Mouse (Mus musculus) ES-E14 (cell line): ENCODE results near the gene Vav3. TPM values are rescaled to one million over a fixed set of nuclear protein-coding genes. Genes with fewer than 3 reads are reported as not detected.

Source experiments
- DNase-seq: peaks from one replicate; pipeline ENCODE4 v3.0.0-alpha.2; 2013; ENCODE audit warnings: low read depth, low spot score
- H3K27ac ChIP-seq: 2 replicates; pipeline ENCODE4 v1.5.1; 2012; ENCODE audit warnings: low read depth, mild to moderate bottlenecking, low read length, moderate library complexity, mixed read lengths; ENCODE audit not compliant: poor library complexity, insufficient read depth, severe bottlenecking
- H3K36me3 ChIP-seq: 2 replicates; pipeline ENCODE4 v1.6.1; 2012; ENCODE audit warnings: mild to moderate bottlenecking, low read length, moderate library complexity, mixed read lengths; ENCODE audit not compliant: control insufficient read depth, poor library complexity, insufficient read depth, severe bottlenecking
- H3K4me1 ChIP-seq, 2 experiments: fragments of 150-350 bp in 1 of 2; sonication (generic) in 1 of 2; 2 replicates each; pipeline ENCODE4 v1.6.1; 2012; ENCODE audit warnings: low read length in 2 of 2, mild to moderate bottlenecking in 1 of 2, mixed read lengths in 1 of 2; ENCODE audit not compliant: control insufficient read depth in 2 of 2, insufficient read depth in 2 of 2, poor library complexity in 1 of 2
- H3K4me3 ChIP-seq, 2 experiments: fragments of 150-350 bp in 1 of 2; sonication (generic) in 1 of 2; 2 replicates each; pipeline ENCODE4 v1.5.1; 2012; ENCODE audit warnings: low read length in 2 of 2, low read depth in 1 of 2, mild to moderate bottlenecking in 1 of 2, mixed read lengths in 1 of 2; ENCODE audit not compliant: insufficient read depth in 1 of 2, poor library complexity in 1 of 2, severe bottlenecking in 1 of 2
- H3K9ac ChIP-seq: 2 replicates; pipeline ENCODE4 v1.6.1; 2012; ENCODE audit warnings: low read depth, mild to moderate bottlenecking, low read length, mixed read lengths; ENCODE audit not compliant: poor library complexity, insufficient read depth, severe bottlenecking
- H3K9me3 ChIP-seq: fragments of 150-350 bp; sonication (generic); 2 replicates; pipeline ENCODE4 v1.6.1; 2012; ENCODE audit warnings: low read depth, mild to moderate bottlenecking, low read length; ENCODE audit not compliant: control insufficient read depth, insufficient read depth
- CHD2 ChIP-seq: IDR thresholded peaks from 2 replicates; pipeline ENCODE4 v1.6.1; 2014; ENCODE audit warnings: mild to moderate bottlenecking, low read depth, low read length, inconsistent platforms
- HCFC1 ChIP-seq: IDR thresholded peaks from 2 replicates; pipeline ENCODE4 v1.6.1; 2012; ENCODE audit warnings: low read length, inconsistent platforms, borderline replicate concordance; ENCODE audit not compliant: insufficient read depth
- MAFK ChIP-seq: IDR thresholded peaks from 2 replicates; pipeline ENCODE4 v1.6.1; 2014; ENCODE audit warnings: mild to moderate bottlenecking, low read depth, low read length, inconsistent platforms; ENCODE audit not compliant: insufficient read depth
- ZC3H11A ChIP-seq: IDR thresholded peaks from 2 replicates; pipeline ENCODE4 v1.6.1; 2012; ENCODE audit warnings: low read depth, mild to moderate bottlenecking, inconsistent platforms, low read length, borderline replicate concordance
- ZNF384 ChIP-seq: IDR thresholded peaks from 2 replicates; pipeline ENCODE4 v1.6.1; 2012; ENCODE audit warnings: low read depth, low read length, inconsistent platforms
- in situ Hi-C, 2 experiments: fragments of 600-800 bp; cut with MboI; formaldehyde crosslinking; loops; one replicate each; pipeline ENCODE4 v1.15.1; 2025; ENCODE audit warnings: low sequenced_read_pairs in 2 of 2, inconsistent platforms in 1 of 2; ENCODE audit not compliant: unreplicated experiment in 2 of 2
- total RNA-seq: library from RNA; depleted of rRNA; stranded (reverse); fragments of 300-350 nt; gene quantifications from 2 replicates; pipeline ENCODE4 v1.2.3, GENCODE M21; 2012

Gene Vav3
- total RNA-seq, 1 experiment = 1.6 TPM

DNA sequence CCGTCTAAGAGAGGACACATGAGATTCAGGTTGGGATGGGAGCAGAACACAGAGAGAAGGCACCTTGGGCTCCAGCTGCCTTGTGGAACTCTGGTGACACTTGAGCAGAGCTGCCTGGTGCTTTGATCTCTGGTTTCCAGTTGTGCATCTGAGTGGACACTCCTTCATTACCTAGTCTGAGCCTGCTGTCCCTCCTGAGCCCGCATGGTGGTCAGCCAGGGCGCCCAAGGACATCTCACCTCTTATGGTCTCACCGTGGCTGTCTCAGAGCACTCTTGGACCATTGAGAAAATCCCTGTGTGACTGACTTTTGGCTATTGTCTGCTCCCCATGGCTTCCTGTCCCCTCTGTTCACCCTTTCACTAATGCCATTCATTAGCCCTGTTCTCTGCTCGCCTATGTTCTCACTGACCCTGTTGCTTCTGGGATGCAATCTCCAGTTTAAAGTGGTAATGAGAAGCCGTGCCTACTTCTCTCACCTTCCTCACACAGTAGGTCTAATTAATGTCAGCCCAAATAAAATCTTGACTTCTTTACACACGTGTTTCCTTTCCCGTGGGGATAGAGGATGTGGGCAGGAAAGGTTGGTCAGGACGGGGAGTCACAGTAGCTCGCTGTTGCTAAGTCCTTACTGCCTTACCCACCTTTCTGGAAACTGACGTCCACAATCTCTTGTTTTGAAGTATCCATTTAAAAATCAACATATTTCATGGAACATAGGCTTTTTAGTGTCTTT is 150.3 kb downstream of the Vav3 start:
- H3K9me3 ChIP-seq = no peaks in the 10 kb centered on the region
- H3K36me3 ChIP-seq = no peaks in the 10 kb centered on the region
- H3K9ac ChIP-seq = no peak overlapping the region
- no peak for DNase-seq
- TF ChIP-seq ZC3H11A = no peak
- TF ChIP-seq HCFC1 = no peak
- TF ChIP-seq MAFK = no peak
- no peak for TF ChIP-seq CHD2
- TF ChIP-seq ZNF384 = no peak
- no peaks in the 10 kb centered on the region for H3K4me1 ChIP-seq
- in situ Hi-C loops = loop anchor here in 1 of 2 experiments (25.0 kb wide), 1 partner anchor 328 kb away; no protein-coding TSS in a partner anchor
- H3K27ac ChIP-seq = no peak overlapping the region
- no peak overlapping the region for H3K4me3 ChIP-seq

DNA sequence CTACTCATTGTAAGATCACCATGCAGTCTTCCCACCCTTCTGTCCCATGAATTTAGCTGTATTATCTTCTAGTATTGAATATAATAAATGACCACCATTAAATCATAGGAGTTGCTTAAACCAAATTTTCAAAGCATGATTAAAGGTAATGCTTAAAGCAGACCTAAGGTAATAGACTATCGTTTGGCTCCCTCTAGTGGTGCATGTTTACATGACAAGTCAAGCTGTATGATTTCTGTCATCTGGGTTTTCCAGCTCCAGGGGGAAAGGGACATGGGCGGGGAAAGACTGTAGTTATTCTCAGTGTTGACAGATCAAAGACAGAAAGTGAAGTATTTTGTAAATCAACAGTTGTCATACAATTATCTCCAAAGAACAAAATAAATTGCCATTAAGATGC is 151.1 kb downstream of the Vav3 start:
- Histone ChIP-seq H3K4me3 (no peak overlapping the region), H3K27ac (no peak overlapping the region), H3K9ac (no peak overlapping the region), H3K4me1 (no peaks in the 10 kb centered on the region), H3K9me3 (no peaks in the 10 kb centered on the region), H3K36me3 (no peaks in the 10 kb centered on the region)
- in situ Hi-C loops = loop anchor here in 1 of 2 experiments (25.0 kb wide), 1 partner anchor 329 kb away; no protein-coding TSS in a partner anchor
- peak; percentile 63 for DNase-seq
- no peak for TF ChIP-seq ZNF384
- peak; percentile 91 for TF ChIP-seq ZC3H11A
- TF ChIP-seq CHD2 = no peak

GRCm38 (mm10) chr3:109496461-109496860 is 156.0 kb downstream of the Vav3 start:
- H3K4me1 ChIP-seq = no peaks in the 10 kb centered on the region
- H3K9ac ChIP-seq = no peak overlapping the region
- DNase-seq = no peak
- no peaks in the 10 kb centered on the region for H3K36me3 ChIP-seq
- no peak overlapping the region for H3K27ac ChIP-seq
- no peaks in the 10 kb centered on the region for H3K9me3 ChIP-seq
- in situ Hi-C loops = loop anchor here in 1 of 2 experiments (25.0 kb wide), 1 partner anchor 334 kb away; no protein-coding TSS in a partner anchor
- no peak overlapping the region for H3K4me3 ChIP-seq
- TF ChIP-seq ZC3H11A (no peak), ZNF384 (no peak), HCFC1 (no peak), MAFK (no peak), CHD2 (no peak)

DNA sequence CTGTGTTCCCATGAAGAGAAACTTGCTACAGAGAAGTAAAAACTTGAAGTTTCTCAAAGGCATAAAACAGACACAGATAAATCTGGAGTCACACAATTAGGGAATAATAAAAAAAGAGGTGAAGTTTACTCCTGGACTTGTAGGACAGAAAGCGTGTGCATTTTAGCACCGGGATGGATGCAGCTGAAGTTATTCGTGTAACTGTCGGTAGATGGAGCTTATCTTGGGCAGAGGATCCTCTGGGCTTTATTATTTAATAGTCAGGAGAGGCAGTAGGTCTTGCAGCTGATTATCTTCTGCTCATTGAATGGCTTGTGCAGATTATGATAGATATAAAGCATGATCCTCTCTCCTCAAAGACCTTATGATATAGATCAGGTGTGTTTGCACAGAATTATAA is 156.6 kb downstream of the Vav3 start:
- Histone ChIP-seq H3K4me3 (no peak overlapping the region), H3K9ac (no peak overlapping the region), H3K4me1 (no peaks in the 10 kb centered on the region), H3K9me3 (no peaks in the 10 kb centered on the region), H3K36me3 (no peaks in the 10 kb centered on the region), H3K27ac (no peak overlapping the region)
- no peak for DNase-seq
- TF ChIP-seq ZC3H11A (no peak), HCFC1 (no peak), ZNF384 (no peak), MAFK (no peak)
- in situ Hi-C loops = loop anchor here in 1 of 2 experiments (25.0 kb wide), 1 partner anchor 335 kb away; no protein-coding TSS in a partner anchor
